Mouse (Mus musculus): ENCODE data around the gene Acss1.

DNA sequence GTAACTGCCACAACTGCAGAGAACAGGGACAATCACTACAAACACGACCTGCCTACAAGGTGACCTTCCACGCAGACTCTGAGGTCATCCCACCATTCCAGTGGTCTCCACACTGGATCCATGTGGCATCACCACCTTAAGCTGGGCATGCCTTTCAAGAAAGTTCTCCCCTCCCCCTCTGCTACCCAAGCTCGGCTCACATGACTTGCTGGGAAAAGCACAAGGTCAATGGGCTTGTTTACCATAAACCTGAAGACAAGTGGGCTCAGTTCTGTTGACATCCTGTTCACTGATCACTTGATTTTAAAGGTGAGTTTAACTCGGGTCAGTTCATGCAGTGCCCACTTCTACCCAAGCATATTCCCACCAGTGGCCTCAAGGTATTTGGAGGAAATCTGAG lies 8.3 kb downstream of the Acss1 start:
- TF ChIP-seq CTCF (IDR thresholded peaks at IDR 0.05; ENCODE audit: low read depth) (no peak), EP300 (IDR thresholded peaks at IDR 0.05; ENCODE audit: low read depth) (no peak)
